Comparison of ENCODE assay signal across 7 mouse cellular contexts in the genomic region with DNA sequence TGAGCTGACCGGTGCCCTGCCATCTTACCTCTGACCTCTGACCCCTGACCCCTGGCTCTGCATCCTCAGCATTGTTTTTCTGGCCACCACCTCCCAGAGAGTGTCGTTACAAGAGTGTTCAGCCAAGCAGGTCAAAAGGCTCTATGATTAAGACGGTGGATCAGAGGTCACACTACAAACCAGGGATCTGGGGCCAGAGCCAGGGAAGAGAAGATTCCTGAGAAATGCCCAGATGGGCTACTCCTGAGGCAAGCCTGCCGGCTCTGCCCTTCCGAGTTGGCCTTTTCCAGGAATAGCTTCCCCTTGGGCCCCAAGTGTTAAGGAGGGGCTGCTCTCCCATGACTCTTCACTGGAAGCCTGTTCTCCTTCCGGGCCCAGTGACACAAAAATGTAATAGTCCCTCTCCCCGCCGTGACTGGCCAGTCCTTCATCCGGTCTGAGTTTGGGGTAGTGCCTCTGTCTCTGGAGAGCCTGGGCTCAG. TPM values are rescaled to one million over a fixed set of nuclear protein-coding genes. Genes with fewer than 3 reads are reported as not detected.
DNase-seq lines count a peak whose midpoint lies in the region; ATAC-seq lines count a peak whose summit lies in the region.

No protein-coding gene starts in this region.

- H3K27ac ChIP-seq in heart, embryonic 10.5 days = peak overlapping the region; percentile 70; the same call in 1 of the 2 replicates

- H3K27me3 ChIP-seq in heart, embryonic 10.5 days (ENCODE audit: insufficient read depth, poor library complexity, severe bottlenecking) = peaks cover 38% of the 10 kb centered on the region

- DNase-seq in adrenal gland, adult 8-10 months = peak; percentile 7
- peak; percentile 82 for DNase-seq in cerebellum, adult 11-12 months
- no peak for DNase-seq in heart, embryonic 10.5 days (ENCODE audit: low spot score)
- DNase-seq in kidney, postnatal 14 days = peak; percentile 81
- no peak for DNase-seq in right cerebral cortex, postnatal 4 days
- DNase-seq in right cerebral cortex, postnatal 14 days = no peak

- 3% methylated on average over 9 of the region's 9 CpGs for WGBS in heart, embryonic 10.5 days

- no peaks in the 10 kb centered on the region for H3K9me3 ChIP-seq in heart, embryonic 10.5 days

- H3K4me1 ChIP-seq in heart, embryonic 10.5 days = peaks cover 31% of the 10 kb centered on the region

- no peaks in the 10 kb centered on the region for H3K36me3 ChIP-seq in heart, embryonic 10.5 days

- H3K4me3 ChIP-seq in heart, embryonic 10.5 days = peak overlapping the region; percentile 39

- ATAC-seq in megakaryocyte progenitor cell, adult 5-6 weeks (replicated peaks; ENCODE audit: poor library complexity) = no peak

RNA-seq across cellular contexts. Expression of a gene that starts 2.2 kb away (rescaled TPM):
- total RNA-seq in adrenal gland, adult 8-10 months (2022) = 1 to 10 TPM; 1.5 to 3.5 (median 2.3) TPM
- 24.1 and 38.2 TPM in 2 replicates for polyA plus RNA-seq in heart, embryonic 10.5 days (2016; fragmentation: Nextera tagmentation; extraction: Ambion mirVana)
- total RNA-seq in megakaryocyte progenitor cell, adult 5-6 weeks (2015) = not detected in 2 replicates
- total RNA-seq in megakaryocyte progenitor cell, adult 5-6 weeks (2017) = not detected in 2 replicates

RNA-seq across cellular contexts. Expression of a gene that starts 43.6 kb away (rescaled TPM):
- 10 to 100 TPM in 3 of 4 experiments, 1 to 10 TPM in 1; 9.0 to 17.7 (median 15.3) TPM for total RNA-seq in adrenal gland, adult 8-10 months (2022)
- 55.1 and 78.2 TPM in 2 replicates for polyA plus RNA-seq in heart, embryonic 10.5 days (2016; fragmentation: Nextera tagmentation; extraction: Ambion mirVana)
- total RNA-seq in megakaryocyte progenitor cell, adult 5-6 weeks (2015) = 43.9 and 48.9 TPM in 2 replicates
- 27.1 and 32.3 TPM in 2 replicates for total RNA-seq in megakaryocyte progenitor cell, adult 5-6 weeks (2017)

Comparison
In these comparisons a context has a peak if more than half of its experiments do, and no peak if none do; other contexts are left out.
1. DNase-seq: peak in adrenal gland, adult 8-10 months (single experiment), cerebellum, adult 11-12 months (single experiment) and kidney, postnatal 14 days (single experiment); none in heart, embryonic 10.5 days (single experiment), right cerebral cortex, postnatal 4 days (single experiment) and right cerebral cortex, postnatal 14 days (single experiment).